Mouse (Mus musculus): ENCODE data around the gene Zfp964. TPM values are rescaled to one million over a fixed set of nuclear protein-coding genes. Genes with fewer than 3 reads are reported as not detected.
"Not testable (repeated sequence)": the region's sequence is repeated elsewhere in the genome, so short reads cannot be mapped to it uniquely, and the experiment has no call there.

Gene Zfp964
- 2.0 and 2.7 TPM in 2 replicates for polyA plus RNA-seq (2015; fragmentation: Nextera tagmentation; extraction: Ambion mirVana)

DNA sequence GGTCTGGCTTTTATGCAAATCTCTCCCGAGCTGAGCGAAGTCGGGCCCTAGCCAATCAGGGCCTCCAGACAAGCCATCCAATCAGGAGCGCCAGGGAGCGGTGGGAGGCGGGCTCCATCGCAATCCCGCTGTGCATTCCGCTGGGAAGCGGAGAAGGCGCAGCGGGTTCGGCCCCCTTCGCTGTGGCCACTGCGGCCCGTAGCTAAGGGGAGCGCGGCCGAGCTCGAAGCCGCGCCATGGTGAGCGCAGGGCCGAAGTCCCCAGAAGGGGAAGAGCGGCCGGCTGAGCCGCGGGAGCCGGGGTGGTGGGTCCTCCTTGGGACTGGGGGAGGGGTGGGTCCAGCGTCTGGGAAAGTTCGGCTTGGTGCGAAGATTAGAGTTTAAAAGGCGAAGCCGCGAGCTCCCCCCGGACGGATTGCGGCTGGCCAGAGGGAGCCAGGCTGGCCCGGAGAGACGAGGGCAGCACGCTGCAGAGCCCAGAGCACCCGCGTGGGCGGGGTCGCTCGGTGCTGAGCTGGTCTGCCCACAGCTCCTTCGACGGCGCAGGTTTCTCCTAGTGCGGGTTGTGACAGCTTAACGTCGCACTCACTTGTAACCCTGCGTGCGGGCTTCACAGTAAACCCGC lies at the start of gene Zfp964:
TSS of gene Zfp964 (plus strand) at position 122 of the 624 bp plus-strand sequence.
- Histone ChIP-seq H3K4me3 (replicated peaks) (peak within 1 kb of the TSS; percentile 67), H3K36me3 (no peaks in the 10 kb centered on the region), H3K27ac (replicated peaks) (peak within 1 kb of the TSS; percentile 87), H3K9ac (replicated peaks) (peak within 1 kb of the TSS; percentile 74), H3K4me2 (peak within 1 kb of the TSS; percentile 83), H3K9me3 (replicated peaks) (no peaks in the 10 kb centered on the region), H3K4me1 (peaks cover 9% of the 10 kb centered on the region), H3K27me3 (replicated peaks) (no peaks in the 10 kb centered on the region)
- WGBS: under 1% methylated on average over 55 of the region's 55 CpGs
- peak; percentile 100 for ATAC-seq (ENCODE audit: low FRiP score)

DNA sequence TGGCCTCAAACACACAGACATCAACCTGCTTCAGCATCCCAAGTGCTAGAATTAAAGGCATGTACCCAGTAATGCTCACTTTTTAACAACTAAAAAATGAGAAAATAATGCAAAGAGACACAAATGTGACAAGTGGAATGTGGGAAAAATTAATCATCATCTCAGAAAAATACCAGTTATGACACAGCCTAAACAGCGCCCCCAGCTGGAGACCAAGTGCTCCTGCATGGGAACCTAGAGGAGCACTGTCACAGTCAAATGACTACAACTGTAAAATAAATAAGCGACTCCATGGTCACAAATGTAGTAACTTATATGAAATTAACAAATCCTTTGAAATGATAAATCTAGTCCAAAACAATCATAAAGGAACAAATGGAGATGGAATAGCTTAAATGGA lies 39.6 kb upstream of the Zfp964 start:
- Histone ChIP-seq H3K27ac (replicated peaks) (no peak overlapping the region), H3K27me3 (replicated peaks) (no peaks in the 10 kb centered on the region), H3K9me3 (replicated peaks) (no peaks in the 10 kb centered on the region), H3K4me3 (replicated peaks) (no peak overlapping the region), H3K4me1 (no peaks in the 10 kb centered on the region), H3K4me2 (no peak overlapping the region), H3K9ac (replicated peaks) (no peak overlapping the region), H3K36me3 (peaks cover 74% of the 10 kb centered on the region)
- no peak for ATAC-seq (ENCODE audit: low FRiP score)
- 63% methylated on average over 2 of the region's 2 CpGs for WGBS

DNA sequence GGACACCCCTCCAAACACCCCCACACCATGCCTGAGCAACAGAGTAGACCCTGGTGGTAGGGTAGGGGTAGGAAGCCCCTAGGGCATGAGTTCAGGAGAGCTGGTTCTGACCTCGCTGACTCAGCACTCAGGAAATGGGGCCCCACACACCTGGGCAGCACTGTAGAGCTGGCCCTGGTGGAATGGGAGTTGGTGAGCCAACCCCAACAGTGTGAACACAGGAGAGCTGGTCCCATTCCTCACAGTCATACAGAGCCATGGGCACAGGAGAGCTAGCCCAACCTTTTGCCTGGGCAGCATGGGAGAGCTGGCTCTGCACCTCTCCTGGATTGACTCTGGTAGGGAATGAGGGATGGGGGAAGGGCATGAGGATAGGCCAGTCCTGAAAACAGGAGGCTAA lies 36.2 kb upstream of the Zfp964 start:
- 100% methylated on average over 1 of the region's 1 CpGs for WGBS
- no peak overlapping the region for H3K9ac ChIP-seq (replicated peaks)
- H3K4me2 ChIP-seq: no peak overlapping the region
- no peak overlapping the region for H3K4me3 ChIP-seq (replicated peaks)
- no peak for ATAC-seq (ENCODE audit: low FRiP score)
- H3K27ac ChIP-seq (replicated peaks): no peak overlapping the region
- no peaks in the 10 kb centered on the region for H3K9me3 ChIP-seq (replicated peaks)
- H3K27me3 ChIP-seq (replicated peaks): no peaks in the 10 kb centered on the region
- H3K4me1 ChIP-seq: peaks cover 5% of the 10 kb centered on the region
- H3K36me3 ChIP-seq: peaks cover 48% of the 10 kb centered on the region

- H3K9ac ChIP-seq (replicated peaks): peak within 1 kb of the TSS; percentile 94
- peak within 1 kb of the TSS; percentile 87 for H3K4me3 ChIP-seq (replicated peaks)
- ATAC-seq (ENCODE audit: low FRiP score): peak; percentile 99
- H3K27ac ChIP-seq (replicated peaks): peak within 1 kb of the TSS; percentile 100
- no peaks in the 10 kb centered on the region for H3K36me3 ChIP-seq
- H3K4me1 ChIP-seq: peaks cover 20% of the 10 kb centered on the region
- no peaks in the 10 kb centered on the region for H3K27me3 ChIP-seq (replicated peaks)
- H3K9me3 ChIP-seq (replicated peaks): no peaks in the 10 kb centered on the region
- WGBS: under 1% methylated on average over 41 of the region's 41 CpGs
- peak within 1 kb of the TSS; percentile 55 for H3K4me2 ChIP-seq
Measured at GRCm38 (mm10) chr8:69625095-69625789, 29.0 kb upstream of the Zfp964 start, which contains the start of gene Zfp868. TSS of gene Zfp868 (minus strand) at chr8:69625548.

GRCm38 (mm10) chr8:69653808-69654357 lies 396 bp upstream of the Zfp964 start:
- peak; percentile 29; the same call in 1 of the 2 replicates for ATAC-seq (ENCODE audit: low FRiP score)
- H3K36me3 ChIP-seq: no peaks in the 10 kb centered on the region
- H3K4me3 ChIP-seq (replicated peaks): peak overlapping the region; percentile 67
- peak overlapping the region; percentile 87 for H3K27ac ChIP-seq (replicated peaks)
- peak overlapping the region; percentile 83 for H3K4me2 ChIP-seq
- no peaks in the 10 kb centered on the region for H3K9me3 ChIP-seq (replicated peaks)
- 42% methylated on average over 10 of the region's 10 CpGs for WGBS
- peaks cover 9% of the 10 kb centered on the region for H3K4me1 ChIP-seq
- H3K27me3 ChIP-seq (replicated peaks): no peaks in the 10 kb centered on the region
- no peak overlapping the region for H3K9ac ChIP-seq (replicated peaks)

- Histone ChIP-seq H3K4me3 (replicated peaks) (no peak overlapping the region), H3K9me3 (replicated peaks) (no peaks in the 10 kb centered on the region; the same call in 1 of the 2 replicates), H3K4me1 (no peaks in the 10 kb centered on the region), H3K36me3 (peaks cover 37% of the 10 kb centered on the region), H3K4me2 (no peak overlapping the region), H3K27me3 (replicated peaks) (no peaks in the 10 kb centered on the region), H3K9ac (replicated peaks) (no peak overlapping the region), H3K27ac (replicated peaks) (no peak overlapping the region)
- ATAC-seq (ENCODE audit: low FRiP score): no peak
Measured at GRCm38 (mm10) chr8:69661294-69661693, 7.0 kb downstream of the Zfp964 start.

GRCm38 (mm10) chr8:69665051-69665450 lies 10.8 kb downstream of the Zfp964 start:
- not testable (repeated sequence) for H3K27ac ChIP-seq (replicated peaks); ATAC-seq (ENCODE audit: low FRiP score); H3K4me1 ChIP-seq; H3K27me3 ChIP-seq (replicated peaks); H3K4me3 ChIP-seq (replicated peaks); H3K4me2 ChIP-seq; H3K9ac ChIP-seq (replicated peaks); H3K9me3 ChIP-seq (replicated peaks)
- 72% methylated on average over 2 of the region's 2 CpGs for WGBS
- H3K36me3 ChIP-seq: peaks cover 33% of the 10 kb centered on the region

DNA sequence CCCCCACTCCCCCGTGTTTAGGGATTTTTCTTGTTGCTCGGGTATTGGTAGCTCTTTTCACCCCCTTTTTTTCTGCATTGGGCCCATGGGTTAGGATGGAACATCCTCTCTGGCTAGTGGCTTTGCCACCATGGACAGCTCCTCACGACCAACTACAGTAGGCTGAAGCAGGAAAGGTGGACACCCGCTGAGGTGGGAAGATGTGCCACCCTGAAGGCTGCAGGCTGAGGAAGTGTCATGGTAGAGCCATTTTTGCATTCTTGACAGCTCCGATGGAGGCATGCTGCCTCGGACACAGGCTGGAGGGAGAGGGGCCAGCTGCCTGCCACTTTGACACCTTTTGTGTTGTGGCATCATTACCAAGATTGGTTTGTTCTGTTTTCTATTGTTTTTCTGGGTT lies 47.5 kb downstream of the Zfp964 start:
- no peak overlapping the region for H3K4me3 ChIP-seq (replicated peaks)
- peaks cover 44% of the 10 kb centered on the region for H3K36me3 ChIP-seq
- 67% methylated on average over 6 of the region's 6 CpGs for WGBS
- H3K4me1 ChIP-seq: no peaks in the 10 kb centered on the region
- no peak for ATAC-seq (ENCODE audit: low FRiP score)
- no peak overlapping the region for H3K9ac ChIP-seq (replicated peaks)
- H3K27ac ChIP-seq (replicated peaks): no peak overlapping the region
- H3K9me3 ChIP-seq (replicated peaks): no peaks in the 10 kb centered on the region
- no peak overlapping the region for H3K4me2 ChIP-seq
- H3K27me3 ChIP-seq (replicated peaks): no peaks in the 10 kb centered on the region

DNA sequence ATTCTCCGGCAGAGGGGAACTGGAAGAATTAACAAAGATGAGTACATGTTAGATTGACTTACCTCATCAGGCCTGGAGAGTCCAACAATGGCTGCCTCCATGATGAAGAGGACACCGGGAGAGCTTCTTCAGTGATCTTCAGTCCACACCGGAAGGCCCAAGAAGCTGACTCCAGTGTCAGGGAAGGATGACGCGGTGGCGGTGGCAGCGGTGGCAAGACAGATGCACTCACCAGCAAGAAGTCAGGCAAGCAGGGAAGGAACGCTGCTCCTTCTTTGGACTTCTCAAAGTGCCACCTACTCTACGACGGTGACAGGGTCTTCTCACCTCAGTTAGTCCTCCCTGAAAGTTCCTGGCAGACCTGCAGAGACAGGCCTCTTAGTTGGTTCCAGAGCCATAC lies 56.3 kb downstream of the Zfp964 start, which contains the start of gene Zfp869:
TSS of gene Zfp869 (minus strand) at position 101 of the 400 bp plus-strand sequence.
- H3K27ac ChIP-seq (replicated peaks); H3K27me3 ChIP-seq (replicated peaks); H3K4me3 ChIP-seq (replicated peaks); ATAC-seq (ENCODE audit: low FRiP score); H3K9me3 ChIP-seq (replicated peaks); H3K4me2 ChIP-seq; H3K9ac ChIP-seq (replicated peaks): not testable (repeated sequence)
- Histone ChIP-seq H3K4me1 (peaks cover 26% of the 10 kb centered on the region), H3K36me3 (peaks cover 46% of the 10 kb centered on the region)
- WGBS: over 99% methylated on average over 9 of the region's 10 CpGs

DNA sequence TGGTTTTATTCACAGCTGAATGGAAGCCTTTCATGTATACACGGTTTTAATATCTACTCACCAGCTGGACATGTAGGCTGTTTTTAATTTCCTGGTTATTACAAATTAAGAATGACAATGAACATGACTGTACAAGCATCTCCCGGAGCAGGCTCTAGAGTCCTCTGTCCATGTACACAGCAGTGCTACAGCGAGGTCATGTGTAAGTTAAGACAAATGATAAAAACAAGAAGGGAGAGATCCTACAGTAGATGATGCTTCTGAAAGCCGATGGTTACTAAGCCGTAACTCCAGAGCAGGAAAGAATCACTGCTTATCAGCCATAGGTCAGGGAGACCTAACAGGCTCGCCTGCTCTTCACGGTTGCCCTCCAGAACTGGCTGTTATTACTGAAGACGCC lies 59.2 kb downstream of the Zfp964 start:
- H3K36me3 ChIP-seq: peaks cover 17% of the 10 kb centered on the region
- no peak overlapping the region for H3K4me3 ChIP-seq (replicated peaks)
- H3K27ac ChIP-seq (replicated peaks): no peak overlapping the region
- no peaks in the 10 kb centered on the region for H3K27me3 ChIP-seq (replicated peaks)
- H3K9me3 ChIP-seq (replicated peaks): no peaks in the 10 kb centered on the region
- no peak overlapping the region for H3K9ac ChIP-seq (replicated peaks)
- H3K4me2 ChIP-seq: no peak overlapping the region
- 90% methylated on average over 8 of the region's 8 CpGs for WGBS
- peaks cover 32% of the 10 kb centered on the region for H3K4me1 ChIP-seq
- ATAC-seq (ENCODE audit: low FRiP score): no peak

DNA sequence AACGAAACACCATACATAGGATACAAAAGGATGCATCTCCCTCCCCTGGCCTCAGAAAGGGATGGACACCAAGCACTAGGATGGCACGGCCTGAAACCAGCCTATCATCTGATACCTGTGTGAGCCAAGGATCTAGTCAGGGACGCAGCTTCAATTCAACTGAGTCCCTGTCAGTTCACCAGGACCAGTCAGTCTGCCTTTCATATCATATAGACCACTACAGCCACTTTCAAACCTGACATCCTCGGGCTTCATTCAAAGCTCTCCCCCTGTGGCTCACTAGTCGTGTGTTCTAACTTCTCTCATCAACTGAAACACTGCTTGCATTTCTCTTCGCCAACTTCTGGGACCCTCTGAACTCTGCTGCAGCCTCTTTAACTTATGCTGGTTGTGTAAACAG lies 61.1 kb downstream of the Zfp964 start:
- H3K27ac ChIP-seq (replicated peaks): no peak overlapping the region
- WGBS: 83% methylated on average over 6 of the region's 6 CpGs
- no peaks in the 10 kb centered on the region for H3K9me3 ChIP-seq (replicated peaks)
- peaks cover 32% of the 10 kb centered on the region for H3K4me1 ChIP-seq
- no peaks in the 10 kb centered on the region for H3K27me3 ChIP-seq (replicated peaks)
- peak overlapping the region; percentile 61 for H3K4me2 ChIP-seq
- H3K4me3 ChIP-seq (replicated peaks): peak overlapping the region; percentile 88
- ATAC-seq (ENCODE audit: low FRiP score): no peak
- H3K9ac ChIP-seq (replicated peaks): peak overlapping the region; percentile 28; the same call in 1 of the 2 replicates
- H3K36me3 ChIP-seq: no peaks in the 10 kb centered on the region; the same call in 1 of the 2 replicates

Data from neural tube, embryonic 15.5 days (tissue).